Mouse (Mus musculus): ENCODE measurements around the gene Kcnq5. TPM values are rescaled to one million over a fixed set of nuclear protein-coding genes. Genes with fewer than 3 reads are reported as not detected.

The Kcnq5 gene
- total and polyA plus RNA-seq, 3 experiments = not detected

DNA sequence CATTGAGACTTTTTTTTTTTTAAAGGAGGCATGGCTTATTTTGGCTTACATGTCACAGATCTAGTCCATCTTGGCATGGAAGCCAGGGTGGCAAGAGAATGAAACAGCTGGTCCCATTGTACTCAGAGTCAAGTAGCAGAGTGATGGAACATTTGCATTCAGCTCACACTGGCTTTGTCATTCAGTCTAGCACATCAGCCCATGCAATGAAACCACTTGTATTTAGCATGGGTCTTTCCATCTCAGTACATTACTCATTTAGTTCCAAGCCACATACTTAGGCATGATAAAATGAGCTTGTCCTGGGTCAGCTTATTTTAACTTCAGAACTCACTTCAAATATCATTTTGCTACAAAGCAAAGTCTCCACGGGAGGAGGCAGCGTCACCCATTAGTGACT is 156.7 kb downstream of the Kcnq5 start:
- Histone ChIP-seq H3K4me1 (ENCODE audit: control insufficient read depth in 1 of 2, insufficient read depth in 2 of 2, low read length in 2 of 2) (no peaks in the 10 kb centered on the region), H3K27ac (ENCODE audit: control insufficient read depth, low read depth, low read length) (no peak overlapping the region), H3K79me2 (ENCODE audit: control insufficient read depth, insufficient read depth, low read length, poor library complexity) (no peaks in the 10 kb centered on the region), H3K36me3 (ENCODE audit: control insufficient read depth in 1 of 2, insufficient read depth in 2 of 2, low read length in 2 of 2) (no peaks in the 10 kb centered on the region), H3K27me3 (ENCODE audit: control insufficient read depth in 1 of 2, insufficient read depth in 2 of 2, low read length in 2 of 2) (no peaks in the 10 kb centered on the region), H3K9ac (ENCODE audit: control insufficient read depth, low read depth, low read length, poor library complexity, severe bottlenecking) (no peak overlapping the region), H3K9me3 (replicated peaks; ENCODE audit: insufficient read depth, low read length) (no peaks in the 10 kb centered on the region), H3K4me3 (ENCODE audit: control insufficient read depth in 1 of 2, insufficient read depth in 1 of 2, low read depth in 2 of 2, low read length in 2 of 2) (no peak overlapping the region)
- TF ChIP-seq CHD2 (IDR thresholded peaks at IDR 0.05; ENCODE audit: low read length) (no peak), BHLHE40 (IDR thresholded peaks at IDR 0.05; ENCODE audit: borderline replicate concordance, low read depth, low read length) (no peak)
- no peak for DNase-seq (ENCODE audit: low read depth, low spot score)

DNA sequence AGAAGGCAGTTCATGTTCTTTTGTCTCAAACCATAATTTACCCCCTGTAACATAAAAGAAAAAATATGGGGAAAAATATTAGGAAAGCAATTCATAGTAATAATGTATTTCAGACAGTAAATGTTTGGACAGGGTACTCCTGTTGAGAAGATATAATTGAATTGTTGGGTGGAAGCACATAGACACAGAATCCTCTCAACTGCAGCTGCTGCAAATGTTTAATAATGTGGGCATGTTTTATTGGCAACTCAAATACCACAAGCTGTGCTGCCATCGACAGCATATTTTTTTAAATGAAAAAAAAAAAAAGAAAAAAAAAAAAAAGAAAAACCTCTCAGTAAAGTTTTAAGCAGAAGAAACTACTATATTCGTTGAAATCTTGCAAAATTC is 157.3 kb downstream of the Kcnq5 start:
- no peak overlapping the region for H3K4me3 ChIP-seq (ENCODE audit: control insufficient read depth in 1 of 2, insufficient read depth in 1 of 2, low read depth in 2 of 2, low read length in 2 of 2)
- TF ChIP-seq E2F4 (IDR thresholded peaks at IDR 0.05; ENCODE audit: borderline replicate concordance, low read depth, low read length) (no peak), RCOR1 (IDR thresholded peaks at IDR 0.05; ENCODE audit: low read depth, low read length) (no peak)
- no peaks in the 10 kb centered on the region for H3K27me3 ChIP-seq (ENCODE audit: control insufficient read depth in 1 of 2, insufficient read depth in 2 of 2, low read length in 2 of 2)
- no peak for DNase-seq (ENCODE audit: low read depth, low spot score)
- H3K27ac ChIP-seq (ENCODE audit: control insufficient read depth, low read depth, low read length) = no peak overlapping the region
- no peaks in the 10 kb centered on the region for H3K79me2 ChIP-seq (ENCODE audit: control insufficient read depth, insufficient read depth, low read length, poor library complexity)
- H3K9me3 ChIP-seq (replicated peaks; ENCODE audit: insufficient read depth, low read length) = no peaks in the 10 kb centered on the region
- no peaks in the 10 kb centered on the region for H3K36me3 ChIP-seq (ENCODE audit: control insufficient read depth in 1 of 2, insufficient read depth in 2 of 2, low read length in 2 of 2)
- H3K9ac ChIP-seq (ENCODE audit: control insufficient read depth, low read depth, low read length, poor library complexity, severe bottlenecking) = no peak overlapping the region
- H3K4me1 ChIP-seq (ENCODE audit: control insufficient read depth in 1 of 2, insufficient read depth in 2 of 2, low read length in 2 of 2) = no peaks in the 10 kb centered on the region

DNA sequence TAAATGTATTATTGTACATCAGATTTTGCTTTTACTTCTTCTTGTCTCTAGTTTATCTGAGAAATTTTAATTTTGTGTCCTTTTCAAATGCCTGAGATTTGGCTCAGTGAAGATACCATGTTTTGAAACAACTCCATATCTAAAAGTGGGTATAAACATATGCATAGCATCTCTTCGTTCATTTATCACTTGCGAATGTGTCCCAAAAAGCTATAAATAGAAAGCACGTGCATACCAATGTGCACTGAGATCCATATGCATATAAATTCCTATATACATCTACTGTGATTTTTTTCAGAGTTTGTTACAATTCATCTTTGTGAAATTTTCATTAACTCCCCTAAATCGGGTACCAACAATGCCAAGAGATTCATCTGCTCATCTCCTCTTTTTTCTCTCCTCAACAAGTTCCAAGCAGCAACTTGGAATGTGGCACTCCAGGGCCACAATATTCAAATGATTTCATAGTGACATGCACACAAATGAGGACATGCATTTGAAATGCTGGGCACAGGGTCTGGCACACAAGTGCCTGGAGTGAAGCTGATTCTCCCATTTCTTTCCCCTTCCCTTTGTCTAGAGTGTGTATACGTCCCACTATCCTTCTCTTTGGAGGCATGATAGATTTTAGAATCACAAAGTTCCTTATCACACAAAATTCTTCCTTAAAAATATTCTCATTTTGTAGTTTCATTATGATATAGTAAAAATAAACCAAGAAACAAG is 157.8 kb downstream of the Kcnq5 start:
- H3K4me3 ChIP-seq (ENCODE audit: control insufficient read depth in 1 of 2, insufficient read depth in 1 of 2, low read depth in 2 of 2, low read length in 2 of 2) = no peak overlapping the region
- H3K79me2 ChIP-seq (ENCODE audit: control insufficient read depth, insufficient read depth, low read length, poor library complexity) = no peaks in the 10 kb centered on the region
- DNase-seq (ENCODE audit: low read depth, low spot score) = no peak
- TF ChIP-seq SIN3A (IDR thresholded peaks at IDR 0.05; ENCODE audit: low read length) = no peak
- no peak for TF ChIP-seq NRF1 (IDR thresholded peaks at IDR 0.05; ENCODE audit: insufficient read depth, low read depth, low read length, poor library complexity, severe bottlenecking)
- TF ChIP-seq BHLHE40 (IDR thresholded peaks at IDR 0.05; ENCODE audit: borderline replicate concordance, low read depth, low read length) = no peak
- no peak for TF ChIP-seq TAL1 (IDR thresholded peaks at IDR 0.05; ENCODE audit: low read length)
- TF ChIP-seq MYC (IDR thresholded peaks at IDR 0.05; ENCODE audit: low read depth, low read length) = no peak
- no peak for TF ChIP-seq CHD1 (IDR thresholded peaks at IDR 0.05; ENCODE audit: low read depth, low read length)
- no peak for TF ChIP-seq GABPA (IDR thresholded peaks at IDR 0.05; ENCODE audit: low read depth, low read length)
- no peak for TF ChIP-seq SMC3 (IDR thresholded peaks at IDR 0.05; ENCODE audit: low read depth, low read length)
- TF ChIP-seq NELFE (IDR thresholded peaks at IDR 0.05; ENCODE audit: low read depth, low read length) = no peak
- TF ChIP-seq RAD21 (IDR thresholded peaks at IDR 0.05; ENCODE audit: low read depth, low read length) = no peak
- no peak for TF ChIP-seq ETS1 (IDR thresholded peaks at IDR 0.05; ENCODE audit: low read depth, low read length)
- TF ChIP-seq UBTF (IDR thresholded peaks at IDR 0.05; ENCODE audit: borderline replicate concordance, insufficient read depth, low read depth, low read length) = no peak
- TF ChIP-seq MAX (IDR thresholded peaks at IDR 0.05; ENCODE audit: low read length) = no peak
- no peak for TF ChIP-seq E2F4 (IDR thresholded peaks at IDR 0.05; ENCODE audit: borderline replicate concordance, low read depth, low read length)
- no peak for TF ChIP-seq USF1 (IDR thresholded peaks at IDR 0.05; ENCODE audit: low read depth, low read length)
- TF ChIP-seq TBP (IDR thresholded peaks at IDR 0.05; ENCODE audit: low read depth, low read length) = no peak
- TF ChIP-seq MAFK (IDR thresholded peaks at IDR 0.05; ENCODE audit: borderline replicate concordance, low read depth, low read length) = no peak
- TF ChIP-seq ZC3H11A (IDR thresholded peaks at IDR 0.05; ENCODE audit: low read depth, low read length) = no peak
- TF ChIP-seq CHD2 (IDR thresholded peaks at IDR 0.05; ENCODE audit: low read length) = no peak
- H3K27me3 ChIP-seq (ENCODE audit: control insufficient read depth in 1 of 2, insufficient read depth in 2 of 2, low read length in 2 of 2) = no peaks in the 10 kb centered on the region
- no peaks in the 10 kb centered on the region for H3K9me3 ChIP-seq (replicated peaks; ENCODE audit: insufficient read depth, low read length)
- H3K4me1 ChIP-seq (ENCODE audit: control insufficient read depth in 1 of 2, insufficient read depth in 2 of 2, low read length in 2 of 2) = no peaks in the 10 kb centered on the region
- no peak overlapping the region for H3K9ac ChIP-seq (ENCODE audit: control insufficient read depth, low read depth, low read length, poor library complexity, severe bottlenecking)
- H3K36me3 ChIP-seq (ENCODE audit: control insufficient read depth in 1 of 2, insufficient read depth in 2 of 2, low read length in 2 of 2) = no peaks in the 10 kb centered on the region
- no peak overlapping the region for H3K27ac ChIP-seq (ENCODE audit: control insufficient read depth, low read depth, low read length)
